Mouse (Mus musculus): ENCODE measurements around the gene Styx.
"Not testable (repeated sequence)": the region's sequence is repeated elsewhere in the genome, so short reads cannot be mapped to it uniquely, and the experiment has no call there.

The Styx gene

GRCm38 (mm10) chr14:45364211-45365195 lies 13.6 kb downstream of the Styx start:
- no peak for DNase-seq (ENCODE audit: low read depth, low spot score)

GRCm38 (mm10) chr14:45365196-45365587 lies 14.3 kb downstream of the Styx start:
- DNase-seq (ENCODE audit: low read depth, low spot score): no peak

GRCm38 (mm10) chr14:45378771-45379170 lies 27.9 kb downstream of the Styx start:
- DNase-seq (ENCODE audit: low read depth, low spot score): no peak

- no peak for DNase-seq (ENCODE audit: low read depth, low spot score)
Measured at GRCm38 (mm10) chr14:45380756-45381155, 29.9 kb downstream of the Styx start.

- DNase-seq (ENCODE audit: low read depth, low spot score): no peak
Measured at GRCm38 (mm10) chr14:45382912-45383311, 32.0 kb downstream of the Styx start.

- DNase-seq (ENCODE audit: low read depth, low spot score): no peak
Measured at GRCm38 (mm10) chr14:45385596-45385995, 34.7 kb downstream of the Styx start.

GRCm38 (mm10) chr14:45387480-45387879 lies 36.6 kb downstream of the Styx start:
- no peak for DNase-seq (ENCODE audit: low read depth, low spot score)

GRCm38 (mm10) chr14:45388345-45389181 lies 37.7 kb downstream of the Styx start:
- peak; percentile 82 for DNase-seq (ENCODE audit: low read depth, low spot score)

- no peak for DNase-seq (ENCODE audit: low read depth, low spot score)
Measured at GRCm38 (mm10) chr14:45389194-45389593, 38.3 kb downstream of the Styx start.

GRCm38 (mm10) chr14:45399836-45400235 lies 48.9 kb downstream of the Styx start:
- no peak for DNase-seq (ENCODE audit: low read depth, low spot score)

- no peak for DNase-seq (ENCODE audit: low read depth, low spot score)
Measured at GRCm38 (mm10) chr14:45403651-45404050, 52.8 kb downstream of the Styx start.

GRCm38 (mm10) chr14:45404813-45405212 lies 53.9 kb downstream of the Styx start, which contains the start of gene Gnpnat1:
Gene Gnpnat1, minus strand, starts transcription at chr14:45404913.
- DNase-seq (ENCODE audit: low read depth, low spot score): not testable (repeated sequence)

GRCm38 (mm10) chr14:45416265-45416664 lies 65.4 kb downstream of the Styx start:
- no peak for DNase-seq (ENCODE audit: low read depth, low spot score)

- DNase-seq (ENCODE audit: low read depth, low spot score): no peak
Measured at GRCm38 (mm10) chr14:45418553-45418952, 67.7 kb downstream of the Styx start.

- DNase-seq (ENCODE audit: low read depth, low spot score): no peak
Measured at GRCm38 (mm10) chr14:45419323-45419722, 68.4 kb downstream of the Styx start.

GRCm38 (mm10) chr14:45422371-45422770 lies 71.5 kb downstream of the Styx start:
- DNase-seq (ENCODE audit: low read depth, low spot score): no peak

GRCm38 (mm10) chr14:45423220-45423619 lies 72.3 kb downstream of the Styx start:
- DNase-seq (ENCODE audit: low read depth, low spot score): peak; percentile 62

- no peak for DNase-seq (ENCODE audit: low read depth, low spot score)
Measured at GRCm38 (mm10) chr14:45430066-45430842, 79.4 kb downstream of the Styx start.

- no peak for DNase-seq (ENCODE audit: low read depth, low spot score)
Measured at GRCm38 (mm10) chr14:45432003-45432402, 81.1 kb downstream of the Styx start.

GRCm38 (mm10) chr14:45434220-45434619 lies 83.3 kb downstream of the Styx start:
- no peak for DNase-seq (ENCODE audit: low read depth, low spot score)

- DNase-seq (ENCODE audit: low read depth, low spot score): no peak
Measured at GRCm38 (mm10) chr14:45438250-45438930, 87.5 kb downstream of the Styx start.
